Mouse (Mus musculus) adipose tissue, adult 10 weeks (tissue): ENCODE data around the gene Frmpd2. TPM values are rescaled to one million over a fixed set of nuclear protein-coding genes. Genes with fewer than 3 reads are reported as not detected.

Experiments used
- polyA plus RNA-seq: library from polyadenylated mRNA; stranded (reverse); fragments of 350-450 nt; fragmentation: Illumina TruSeq; extraction: RNeasy Lipid Tissue Mini Kit (QIAGEN cat#74804); gene quantifications from one replicate; pipeline ENCODE4 v1.2.3, GENCODE M21; 2014; ENCODE audit warnings: low read depth, low replicate concordance

The Frmpd2 gene
- 0.99 TPM for polyA plus RNA-seq

GRCm38 (mm10) chr14:33471331-33471730, at the start of gene Frmpd2:
Gene Frmpd2 (plus strand): TSS chr14:33471696.

GRCm38 (mm10) chr14:33447027-33447569, 24.4 kb upstream of the Frmpd2 start, which contains the start of gene Mapk8:
Gene Mapk8 (minus strand): TSS chr14:33447158.

GRCm38 (mm10) chr14:33588951-33589350, 117.5 kb downstream of the Frmpd2 start, which contains the start of gene Ptpn20:
Gene Ptpn20 (plus strand): TSS chr14:33589207.

Other genes with a start within 250 kb of the Frmpd2 start
- gene Mapk8, start 24.5 kb upstream of the Frmpd2 start, polyA plus RNA-seq, result 24.4 TPM
- 1.2 TPM for gene Ptpn20, start 117.5 kb downstream of the Frmpd2 start, polyA plus RNA-seq